ENCODE assay signal across 1 mouse cellular context in the genomic region with DNA sequence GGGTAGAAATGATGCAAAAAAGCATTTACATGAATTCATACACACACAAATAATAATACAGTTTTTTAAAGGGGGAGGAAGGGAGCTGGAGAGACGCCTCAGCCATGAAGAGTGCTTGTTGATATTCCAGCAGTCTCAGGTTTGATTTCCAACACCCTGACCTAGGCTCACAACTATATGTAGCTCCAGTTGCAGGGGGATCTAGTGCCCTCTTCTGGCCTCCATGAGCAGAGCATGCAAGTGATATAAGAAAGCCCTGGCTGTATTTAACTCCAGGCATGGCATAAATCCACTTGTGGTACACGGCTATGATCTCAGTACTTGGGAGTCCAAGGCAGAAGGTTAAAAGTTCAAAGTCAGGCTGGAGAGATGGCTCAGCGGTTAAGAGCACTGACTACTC.
TF ChIP-seq lines count a peak whose summit lies in the region.

No protein-coding gene starts in this region.

TF ChIP-seq in CH12.LX, 34 proteins besides CTCF, POLR2A, EP300 and RAD21:
- no peak for TF ChIP-seq JUND (conservative IDR thresholded peaks at IDR 0.05; ENCODE audit: low read depth, low read length)
- TF ChIP-seq KAT2A (IDR thresholded peaks at IDR 0.05; ENCODE audit: insufficient replicate concordance, low read length) = no peak
- TF ChIP-seq ETS1 (conservative IDR thresholded peaks at IDR 0.05; ENCODE audit: low read depth, low read length) = no peak
- TF ChIP-seq MXI1 (IDR thresholded peaks at IDR 0.05; ENCODE audit: low read depth, low read length) = no peak
TF ChIP-seq in CH12.LX: peak in this region for 0.
